Mouse (Mus musculus) midbrain, embryonic 16.5 days (tissue): Measurements from ENCODE around the gene Lrrc36. TPM values are rescaled to one million over a fixed set of nuclear protein-coding genes. Genes with fewer than 3 reads are reported as not detected.

Experiments
- ATAC-seq: fragments of 200-750 bp; cut with Nextera tagmentation; 2 replicates; pipeline ENCODE4 v1.8.0; 2017; ENCODE audit warnings: moderate TSS enrichment
- H3K27ac ChIP-seq: fragments of 300-500 bp; sonication (generic); 2 replicates; pipeline ENCODE4 v1.5.1; 2014; ENCODE audit warnings: mild to moderate bottlenecking, low read length, mixed read lengths
- H3K27me3 ChIP-seq: fragments of 300-500 bp; sonication (generic); 2 replicates; pipeline ENCODE4 v1.6.1; 2014; ENCODE audit warnings: low read depth, low read length, mixed read lengths; ENCODE audit not compliant: control insufficient read depth, insufficient read depth
- H3K36me3 ChIP-seq: fragments of 300-500 bp; sonication (generic); 2 replicates; pipeline ENCODE4 v1.6.1; 2014; ENCODE audit warnings: mild to moderate bottlenecking, low read length, moderate library complexity, mixed read lengths; ENCODE audit not compliant: control insufficient read depth, insufficient read depth
- H3K4me1 ChIP-seq: fragments of 300-500 bp; sonication (generic); 2 replicates; pipeline ENCODE4 v1.6.1; 2014; ENCODE audit warnings: mild to moderate bottlenecking, low read length, mixed read lengths; ENCODE audit not compliant: control insufficient read depth, insufficient read depth
- H3K4me2 ChIP-seq: fragments of 300-500 bp; sonication (generic); 2 replicates; pipeline ENCODE4 v1.6.1; 2014; ENCODE audit warnings: mild to moderate bottlenecking, low read length, mixed read lengths
- H3K4me3 ChIP-seq: fragments of 300-500 bp; sonication (generic); 2 replicates; pipeline ENCODE4 v1.5.1; 2014; ENCODE audit warnings: low read depth, mild to moderate bottlenecking, low read length, moderate library complexity, mixed read lengths
- H3K9ac ChIP-seq: fragments of 300-500 bp; sonication (generic); 2 replicates; pipeline ENCODE4 v1.6.1; 2014; ENCODE audit warnings: low read depth, low read length, mixed read lengths
- H3K9me3 ChIP-seq: fragments of 300-500 bp; sonication (generic); replicated peaks from 2 replicates; pipeline ENCODE4 v1.6.1; 2014; ENCODE audit warnings: mild to moderate bottlenecking, low read length, mixed read lengths; ENCODE audit not compliant: control insufficient read depth, poor library complexity, severe bottlenecking
- WGBS: fragments of 180-500 bp; shearing (Covaris S2); extraction: QIAGEN DNeasy Blood & Tissue Kit; methylation state at CpG from one replicate; pipeline ENCODE4 v1.1.7; 2014; 5-methylcytosine and 5-hydroxymethylcytosine counted together
- polyA plus RNA-seq: library from polyadenylated mRNA; unstranded; fragments of >200 nt; fragmentation: Nextera tagmentation; extraction: Ambion mirVana; gene quantifications from 2 replicates; pipeline ENCODE4 v1.2.1, GENCODE M21; 2015

Gene Lrrc36
- polyA plus RNA-seq, 1 experiment from 2014 or later, result 0.85 TPM

- no peak overlapping the region for H3K9ac ChIP-seq
- H3K4me1 ChIP-seq, result no peaks in the 10 kb centered on the region
- no peak overlapping the region for H3K4me3 ChIP-seq
- no peak overlapping the region for H3K4me2 ChIP-seq
- no peaks in the 10 kb centered on the region for H3K27me3 ChIP-seq
- WGBS, result 70% methylated on average over 6 of the region's 6 CpGs
- H3K27ac ChIP-seq, result no peak overlapping the region
- H3K36me3 ChIP-seq, result no peaks in the 10 kb centered on the region
- ATAC-seq, result no peak
- no peaks in the 10 kb centered on the region for H3K9me3 ChIP-seq
Measured at GRCm38 (mm10) chr8:105481453-105481852, 68.1 kb downstream of the Lrrc36 start.

- no peaks in the 10 kb centered on the region for H3K36me3 ChIP-seq
- no peak overlapping the region for H3K4me3 ChIP-seq
- H3K4me1 ChIP-seq, result no peaks in the 10 kb centered on the region
- 85% methylated on average over 8 of the region's 8 CpGs for WGBS
- no peak overlapping the region for H3K9ac ChIP-seq
- no peak for ATAC-seq
- no peaks in the 10 kb centered on the region for H3K27me3 ChIP-seq
- no peak overlapping the region for H3K4me2 ChIP-seq
- H3K9me3 ChIP-seq, result no peaks in the 10 kb centered on the region
- H3K27ac ChIP-seq, result no peak overlapping the region
Measured at GRCm38 (mm10) chr8:105482123-105482522, 68.8 kb downstream of the Lrrc36 start.

GRCm38 (mm10) chr8:105483212-105484029 is 70.0 kb downstream of the Lrrc36 start:
- no peak overlapping the region for H3K9ac ChIP-seq
- no peaks in the 10 kb centered on the region for H3K9me3 ChIP-seq
- no peak overlapping the region for H3K27ac ChIP-seq
- H3K4me3 ChIP-seq, result no peak overlapping the region
- no peaks in the 10 kb centered on the region for H3K36me3 ChIP-seq
- 34% methylated on average over 14 of the region's 14 CpGs for WGBS
- ATAC-seq, result peak; percentile 54; the same call in 1 of the 2 replicates
- no peak overlapping the region for H3K4me2 ChIP-seq
- no peaks in the 10 kb centered on the region for H3K4me1 ChIP-seq
- H3K27me3 ChIP-seq, result no peaks in the 10 kb centered on the region

- 13% methylated on average over 3 of the region's 3 CpGs for WGBS
- Histone ChIP-seq H3K4me1 (no peaks in the 10 kb centered on the region), H3K9ac (no peak overlapping the region), H3K27ac (no peak overlapping the region), H3K4me2 (no peak overlapping the region), H3K36me3 (no peaks in the 10 kb centered on the region), H3K4me3 (no peak overlapping the region), H3K27me3 (no peaks in the 10 kb centered on the region), H3K9me3 (no peaks in the 10 kb centered on the region)
- no peak for ATAC-seq
Measured at GRCm38 (mm10) chr8:105484030-105484368, 70.6 kb downstream of the Lrrc36 start.

GRCm38 (mm10) chr8:105484392-105484791 is 71.0 kb downstream of the Lrrc36 start:
- Histone ChIP-seq H3K4me3 (no peak overlapping the region), H3K9ac (no peak overlapping the region), H3K4me2 (no peak overlapping the region), H3K27ac (no peak overlapping the region), H3K9me3 (no peaks in the 10 kb centered on the region), H3K4me1 (no peaks in the 10 kb centered on the region), H3K36me3 (no peaks in the 10 kb centered on the region), H3K27me3 (no peaks in the 10 kb centered on the region)
- 0 out of 2 replicates have a peak, but pooled peaks have one; percentile 56 for ATAC-seq
- WGBS, result 19% methylated on average over 2 of the region's 2 CpGs

- 67% methylated on average over 3 of the region's 3 CpGs for WGBS
- Histone ChIP-seq H3K4me2 (no peak overlapping the region), H3K4me1 (no peaks in the 10 kb centered on the region), H3K27me3 (no peaks in the 10 kb centered on the region), H3K9me3 (no peaks in the 10 kb centered on the region), H3K4me3 (no peak overlapping the region), H3K36me3 (no peaks in the 10 kb centered on the region), H3K9ac (no peak overlapping the region), H3K27ac (no peak overlapping the region)
- ATAC-seq, result no peak
Measured at GRCm38 (mm10) chr8:105488082-105488481, 74.7 kb downstream of the Lrrc36 start.

GRCm38 (mm10) chr8:105489281-105489680 is 75.9 kb downstream of the Lrrc36 start:
- 55% methylated on average over 1 of the region's 1 CpGs for WGBS
- H3K36me3 ChIP-seq, result no peaks in the 10 kb centered on the region
- no peak for ATAC-seq
- H3K4me3 ChIP-seq, result no peak overlapping the region
- H3K27ac ChIP-seq, result no peak overlapping the region
- no peak overlapping the region for H3K9ac ChIP-seq
- H3K9me3 ChIP-seq, result no peaks in the 10 kb centered on the region
- H3K4me1 ChIP-seq, result no peaks in the 10 kb centered on the region
- no peak overlapping the region for H3K4me2 ChIP-seq
- H3K27me3 ChIP-seq, result no peaks in the 10 kb centered on the region

GRCm38 (mm10) chr8:105493495-105493894 is 80.1 kb downstream of the Lrrc36 start:
- H3K9ac ChIP-seq, result no peak overlapping the region
- no peaks in the 10 kb centered on the region for H3K27me3 ChIP-seq
- 69% methylated on average over 3 of the region's 3 CpGs for WGBS
- H3K36me3 ChIP-seq, result no peaks in the 10 kb centered on the region
- H3K4me1 ChIP-seq, result peaks cover 16% of the 10 kb centered on the region
- no peak overlapping the region for H3K27ac ChIP-seq
- no peaks in the 10 kb centered on the region for H3K9me3 ChIP-seq
- no peak overlapping the region for H3K4me2 ChIP-seq
- no peak for ATAC-seq
- no peak overlapping the region for H3K4me3 ChIP-seq

- Histone ChIP-seq H3K27ac (no peak overlapping the region; the same call in 1 of the 2 replicates), H3K27me3 (no peaks in the 10 kb centered on the region), H3K36me3 (no peaks in the 10 kb centered on the region), H3K4me2 (no peak overlapping the region), H3K4me3 (no peak overlapping the region), H3K9me3 (no peaks in the 10 kb centered on the region), H3K4me1 (peaks cover 16% of the 10 kb centered on the region), H3K9ac (no peak overlapping the region)
- no peak for ATAC-seq
- WGBS, result 86% methylated on average over 3 of the region's 3 CpGs
Measured at GRCm38 (mm10) chr8:105494566-105494965, 81.2 kb downstream of the Lrrc36 start.
